In genomic region chr1:59367928-59368648, GRCm38 (mm10) we compare ENCODE assay signal across 9 mouse cellular contexts.
A peak's percentile ranks its signal among the peaks of the same experiment; 100 is the strongest.
DNase-seq lines count a peak whose midpoint lies in the region; ATAC-seq and TF ChIP-seq lines count a peak whose summit lies in the region.
"Had no signal": no experiment of that assay in that cellular context is flagged by ENCODE, and none has a peak within 500 bp of the region (broad histone marks: within the 10 kb centered on the region; RNA-seq: fewer than 3 reads in every experiment).

No protein-coding gene starts in this region.

- 3% methylated on average over 13 of the region's 13 CpGs for WGBS in heart, embryonic 10.5 days
- WGBS in heart, postnatal 0 days = 6% methylated on average over 13 of the region's 13 CpGs
- 37% methylated on average over 13 of the region's 13 CpGs for WGBS in midbrain, embryonic 10.5 days

- peaks cover 75% of the 10 kb centered on the region for H3K27me3 ChIP-seq in heart, embryonic 10.5 days (ENCODE audit: insufficient read depth, poor library complexity, severe bottlenecking)
- H3K27me3 ChIP-seq in heart, postnatal 0 days (ENCODE audit: control insufficient read depth, insufficient read depth, low read length) = peaks cover 54% of the 10 kb centered on the region
- H3K27me3 ChIP-seq in midbrain, embryonic 10.5 days (ENCODE audit: low read depth, poor library complexity, severe bottlenecking) = peaks cover 19% of the 10 kb centered on the region; the same call in 1 of the 2 replicates

- ATAC-seq in heart, postnatal 0 days (ENCODE audit: insufficient read depth, low read depth) = no peak

- DNase-seq in heart, embryonic 10.5 days (ENCODE audit: low spot score) = no peak
- no peak for DNase-seq in heart, adult 8-10 months (ENCODE audit: low spot score)
- DNase-seq in ES-CJ7 (ENCODE audit: low read depth, low spot score) = peak; percentile 70
- DNase-seq in heart, postnatal 0 days (ENCODE audit: low spot score) = no peak
- DNase-seq in lung, postnatal 4 days = peak; percentile 11 to 29
- DNase-seq in midbrain, embryonic 10.5 days (ENCODE audit: low spot score) = no peak
- no peak for DNase-seq in frontal cortex, adult 2 months (ENCODE audit: extremely low spot score in 1 of 2, low spot score in 1 of 2)
- DNase-seq in gastrocnemius, postnatal 10 days = no peak

- H3K4me2 ChIP-seq in heart, postnatal 0 days (ENCODE audit: low read depth, low read length) = peak overlapping the region; percentile 12; the same call in 1 of the 2 replicates

- no peak overlapping the region for H3K9ac ChIP-seq in heart, postnatal 0 days (replicated peaks; ENCODE audit: low read depth, low read length)

- TF ChIP-seq EP300 in heart, postnatal 0 days (IDR thresholded peaks at IDR 0.05; ENCODE audit: low read depth) = no peak

- H3K36me3 ChIP-seq in heart, embryonic 10.5 days = no peaks in the 10 kb centered on the region
- no peaks in the 10 kb centered on the region for H3K36me3 ChIP-seq in heart, postnatal 0 days (replicated peaks; ENCODE audit: control insufficient read depth, insufficient read depth, low read length)
- H3K36me3 ChIP-seq in midbrain, embryonic 10.5 days = no peaks in the 10 kb centered on the region

- peak overlapping the region; percentile 39 for H3K4me3 ChIP-seq in heart, embryonic 10.5 days
- H3K4me3 ChIP-seq in heart, postnatal 0 days (ENCODE audit: low read depth, low read length) = no peak overlapping the region
- no peak overlapping the region for H3K4me3 ChIP-seq in midbrain, embryonic 10.5 days

- peak overlapping the region; percentile 45 for H3K27ac ChIP-seq in heart, embryonic 10.5 days
- H3K27ac ChIP-seq in heart, postnatal 0 days (ENCODE audit: low read depth) = no peak overlapping the region
- H3K27ac ChIP-seq in midbrain, embryonic 10.5 days (replicated peaks) = no peak overlapping the region
- H3K27ac ChIP-seq: macrophage had no signal

- no peaks in the 10 kb centered on the region for H3K9me3 ChIP-seq in heart, embryonic 10.5 days
- no peaks in the 10 kb centered on the region for H3K9me3 ChIP-seq in heart, postnatal 0 days (replicated peaks; ENCODE audit: control insufficient read depth, low read length)
- H3K9me3 ChIP-seq in midbrain, embryonic 10.5 days (replicated peaks) = no peaks in the 10 kb centered on the region

- peaks cover 33% of the 10 kb centered on the region for H3K4me1 ChIP-seq in heart, embryonic 10.5 days
- H3K4me1 ChIP-seq in heart, postnatal 0 days (ENCODE audit: control insufficient read depth, insufficient read depth) = peaks cover 10% of the 10 kb centered on the region; the same call in 1 of the 2 replicates
- peaks cover 7% of the 10 kb centered on the region for H3K4me1 ChIP-seq in midbrain, embryonic 10.5 days

- TF ChIP-seq CTCF in heart, postnatal 0 days (IDR thresholded peaks at IDR 0.05; ENCODE audit: low read depth) = no peak

Comparison
In these comparisons a context has a peak if more than half of its experiments do, and no peak if none do; other contexts are left out.
1. DNase-seq: peak in ES-CJ7 (single experiment) and lung, postnatal 4 days (2 of 2); none in heart, embryonic 10.5 days (single experiment), heart, adult 8-10 months (single experiment), heart, postnatal 0 days (single experiment), midbrain, embryonic 10.5 days (single experiment), frontal cortex, adult 2 months (0 of 2) and gastrocnemius, postnatal 10 days (single experiment).